Mouse (Mus musculus) kidney, adult 2 months (tissue): ENCODE results near the gene Cyld. TPM values are rescaled to one million over a fixed set of nuclear protein-coding genes. Genes with fewer than 3 reads are reported as not detected.
A peak's percentile ranks its signal among the peaks of the same experiment; 100 is the strongest.
"Not testable (repeated sequence)": the region's sequence is repeated elsewhere in the genome, so short reads cannot be mapped to it uniquely, and the experiment has no call there.

Source experiments
- DNase-seq: peaks from one replicate; pipeline ENCODE4 v3.0.0; 2021
- H3K27ac ChIP-seq: fragments of 200-500 bp; 2 replicates; pipeline ENCODE4 v1.5.1; 2012; ENCODE audit warnings: low read depth, low read length, control low read depth, inconsistent platforms; ENCODE audit not compliant: insufficient read depth
- H3K27me3 ChIP-seq: fragments of 200-500 bp; replicated peaks from 2 replicates; pipeline ENCODE4 v1.6.1; 2012; ENCODE audit warnings: mild to moderate bottlenecking, moderate library complexity, low read length, inconsistent platforms; ENCODE audit not compliant: control insufficient read depth, insufficient read depth
- H3K36me3 ChIP-seq: fragments of 200-500 bp; 2 replicates; pipeline ENCODE4 v1.6.1; 2012; ENCODE audit warnings: mild to moderate bottlenecking, moderate library complexity, low read length, inconsistent platforms; ENCODE audit not compliant: control insufficient read depth, insufficient read depth
- H3K4me1 ChIP-seq: fragments of 200-500 bp; 2 replicates; pipeline ENCODE4 v1.6.1; 2011; ENCODE audit warnings: low read length; ENCODE audit not compliant: control insufficient read depth, insufficient read depth
- H3K4me3 ChIP-seq: fragments of 200-500 bp; 2 replicates; pipeline ENCODE4 v1.5.1; 2011; ENCODE audit warnings: mild to moderate bottlenecking, low read depth, low read length, control low read depth; ENCODE audit not compliant: insufficient read depth
- CTCF ChIP-seq: fragments of 200-500 bp; conservative IDR thresholded peaks from 2 replicates; pipeline ENCODE4 v1.5.1; 2011; ENCODE audit warnings: low read depth, mild to moderate bottlenecking, control low read depth, low read length, moderate library complexity, mixed read lengths; ENCODE audit not compliant: insufficient read depth, insufficient read length
- POLR2A ChIP-seq: fragments of 200-500 bp; IDR thresholded peaks from one replicate; pipeline ENCODE4 v1.6.1; 2011; ENCODE audit warnings: low read depth, low read length, control low read depth
- whole genome bisulfite sequencing: fragments of 180-500 bp; shearing (Covaris S2); methylation state at CpG from one replicate; pipeline ENCODE4 v1.1.7; 2018; 5-methylcytosine and 5-hydroxymethylcytosine counted together
- polyA plus RNA-seq: library from polyadenylated mRNA; depleted of rRNA; stranded (reverse); fragments of >200 nt; gene quantifications from 2 replicates; pipeline ENCODE4 v1.2.3, GENCODE M21; 2012

The Cyld gene
- polyA plus RNA-seq, 1 experiment: 10.0 TPM

DNA sequence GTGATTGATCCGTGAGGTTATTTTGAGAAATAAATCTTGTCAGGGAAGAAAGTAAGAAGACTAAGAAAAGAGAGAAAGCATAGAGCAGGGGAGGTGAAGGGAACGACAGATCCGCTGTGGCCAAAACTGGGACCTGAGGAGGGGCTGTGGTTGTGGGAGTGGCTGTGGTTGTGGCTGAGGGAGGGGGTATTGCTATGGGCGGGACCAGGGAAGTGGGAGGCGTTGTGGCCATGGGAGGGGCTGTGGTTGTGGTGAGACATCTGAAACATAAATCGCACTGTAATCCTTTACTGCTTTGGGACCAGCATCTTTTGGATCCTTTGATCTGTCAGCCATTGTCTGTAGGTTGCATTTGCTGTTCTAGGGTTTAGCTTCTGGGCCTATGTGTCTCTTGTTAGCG lies 74.4 kb downstream of the Cyld start:
- no peaks in the 10 kb centered on the region for H3K27me3 ChIP-seq
- no peak overlapping the region for H3K4me3 ChIP-seq
- H3K27ac ChIP-seq: no peak overlapping the region
- no peak for DNase-seq
- no peak for TF ChIP-seq CTCF
- TF ChIP-seq POLR2A: no peak
- no peaks in the 10 kb centered on the region for H3K36me3 ChIP-seq
- WGBS: 69% methylated on average over 7 of the region's 7 CpGs
- no peaks in the 10 kb centered on the region for H3K4me1 ChIP-seq

DNA sequence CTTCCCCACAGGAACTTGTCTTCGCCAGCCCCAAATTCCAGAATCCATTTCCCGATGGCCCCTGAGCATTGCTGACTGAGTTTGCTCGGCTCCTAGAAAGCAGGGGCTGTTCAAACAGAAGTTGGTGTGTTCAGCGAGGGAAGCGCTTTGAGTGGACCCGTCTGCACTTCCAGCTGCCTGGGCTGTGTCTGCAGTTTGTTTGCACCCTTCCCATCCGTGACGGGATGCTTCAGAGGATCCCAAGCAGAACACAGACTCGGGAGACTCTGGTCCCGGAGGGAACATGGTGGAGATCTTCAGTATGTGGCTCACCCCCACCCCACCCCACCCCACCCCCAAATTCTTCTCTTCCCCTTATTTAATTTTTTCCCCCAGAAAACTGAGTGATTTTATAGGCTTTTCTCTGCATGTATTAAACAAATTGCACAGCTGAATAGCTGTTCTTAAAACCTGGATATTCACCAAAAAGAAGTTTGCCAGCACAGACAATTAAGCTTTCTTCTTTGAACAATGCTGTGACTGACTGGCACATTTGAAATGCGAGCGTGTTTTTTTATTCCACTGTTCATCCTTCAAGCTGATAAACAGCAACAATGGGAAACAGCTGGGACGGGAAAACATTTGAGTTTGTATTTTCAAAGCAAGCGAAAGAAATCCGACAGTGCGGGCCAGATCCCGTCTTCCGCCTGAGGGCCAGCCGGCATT lies 77.9 kb downstream of the Cyld start:
- WGBS: 57% methylated on average over 19 of the region's 19 CpGs
- Histone ChIP-seq H3K27ac (no peak overlapping the region), H3K27me3 (no peaks in the 10 kb centered on the region), H3K4me3 (no peak overlapping the region), H3K4me1 (no peaks in the 10 kb centered on the region), H3K36me3 (no peaks in the 10 kb centered on the region)
- DNase-seq: no peak
- TF ChIP-seq POLR2A: no peak
- TF ChIP-seq CTCF: no peak

DNA sequence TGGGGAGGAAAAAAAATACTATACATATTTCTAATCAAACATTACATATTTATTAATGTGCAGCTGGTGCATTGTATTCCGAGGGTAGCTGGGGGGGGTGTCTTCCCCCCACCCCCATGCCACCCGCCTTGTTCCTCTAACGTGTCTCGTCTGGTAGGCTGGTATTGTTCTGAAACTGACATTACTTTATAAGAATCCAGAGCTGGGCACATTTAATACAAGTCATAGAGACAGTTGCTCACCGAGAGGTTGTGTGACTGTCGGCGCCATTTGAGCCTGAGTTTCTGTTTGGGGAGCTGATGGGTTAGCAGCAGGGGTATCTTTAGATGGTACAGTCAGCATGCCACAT lies 78.4 kb downstream of the Cyld start:
- Histone ChIP-seq H3K27me3 (no peaks in the 10 kb centered on the region), H3K4me1 (no peaks in the 10 kb centered on the region), H3K27ac (no peak overlapping the region), H3K36me3 (no peaks in the 10 kb centered on the region), H3K4me3 (no peak overlapping the region)
- WGBS: 87% methylated on average over 7 of the region's 7 CpGs
- no peak for TF ChIP-seq CTCF
- no peak for TF ChIP-seq POLR2A
- no peak for DNase-seq

DNA sequence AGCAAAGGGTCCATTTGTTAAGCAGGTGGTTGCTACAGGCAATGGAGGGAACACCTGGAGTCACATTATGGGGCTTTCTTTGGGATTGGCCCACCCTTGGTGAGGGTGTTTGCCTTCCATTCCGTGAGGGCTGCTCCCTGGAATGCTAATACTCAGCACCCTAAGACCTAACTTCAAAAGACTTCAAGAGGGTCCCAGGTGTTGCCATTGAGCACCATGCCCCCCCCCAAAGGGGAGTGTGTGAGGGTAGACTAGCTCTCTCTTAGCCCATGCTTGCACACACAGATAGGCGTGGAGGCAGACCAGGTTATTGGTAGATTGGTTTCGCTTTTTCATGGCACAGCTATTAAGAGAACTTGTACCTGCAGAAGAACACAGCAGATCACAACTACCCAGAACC lies 83.3 kb downstream of the Cyld start:
- no peak overlapping the region for H3K27ac ChIP-seq
- TF ChIP-seq CTCF: no peak
- H3K27me3 ChIP-seq: no peaks in the 10 kb centered on the region
- WGBS: 94% methylated on average over 3 of the region's 3 CpGs
- no peak overlapping the region for H3K4me3 ChIP-seq
- H3K36me3 ChIP-seq: no peaks in the 10 kb centered on the region
- DNase-seq: no peak
- no peaks in the 10 kb centered on the region for H3K4me1 ChIP-seq

DNA sequence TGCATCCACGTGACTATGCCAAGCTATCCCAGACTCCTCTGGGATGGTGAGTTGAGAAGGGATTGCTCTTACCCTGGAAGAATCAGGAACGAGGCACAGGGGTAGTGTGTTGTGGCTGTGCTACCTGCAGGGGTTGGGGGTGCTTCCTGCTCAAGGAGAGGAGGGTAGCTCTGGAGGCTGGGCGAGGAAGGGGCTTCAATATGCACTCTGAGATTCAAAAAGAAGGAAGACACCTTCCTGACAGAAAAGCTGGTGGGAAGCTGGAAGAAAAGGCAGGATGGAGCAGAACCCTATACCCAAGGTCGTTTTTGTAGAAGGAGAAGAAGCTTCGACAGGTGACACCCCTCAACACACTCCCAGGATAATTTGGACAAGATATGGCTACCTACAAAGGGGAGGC lies 84.5 kb downstream of the Cyld start:
- no peak overlapping the region for H3K4me3 ChIP-seq
- 69% methylated on average over 5 of the region's 5 CpGs for WGBS
- no peaks in the 10 kb centered on the region for H3K27me3 ChIP-seq
- no peak for TF ChIP-seq POLR2A
- no peak for TF ChIP-seq CTCF
- H3K4me1 ChIP-seq: no peaks in the 10 kb centered on the region
- H3K27ac ChIP-seq: no peak overlapping the region
- no peak for DNase-seq
- no peaks in the 10 kb centered on the region for H3K36me3 ChIP-seq

DNA sequence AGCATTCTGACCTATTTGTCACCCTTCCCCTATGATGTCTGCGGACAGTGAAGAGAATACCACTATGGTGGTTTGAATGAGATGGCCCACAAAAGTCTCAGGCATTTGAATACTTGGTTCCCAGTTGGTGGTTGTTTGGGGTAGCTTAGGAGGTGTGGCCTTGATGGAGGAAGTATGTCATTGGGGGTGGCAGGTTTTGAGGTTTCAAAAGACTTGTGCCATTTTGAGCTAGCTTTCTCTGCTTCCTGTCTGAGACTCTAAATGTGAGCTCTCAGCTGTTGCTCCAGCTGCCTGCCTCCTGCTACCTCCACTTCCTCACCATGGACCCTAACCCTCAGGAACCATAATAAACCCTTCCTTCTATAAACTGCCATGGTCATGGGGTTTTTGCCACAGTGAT lies 86.9 kb downstream of the Cyld start:
- no peak overlapping the region for H3K4me3 ChIP-seq
- TF ChIP-seq CTCF: no peak
- TF ChIP-seq POLR2A: no peak
- 79% methylated on average over 1 of the region's 1 CpGs for WGBS
- DNase-seq: no peak
- no peaks in the 10 kb centered on the region for H3K4me1 ChIP-seq
- no peaks in the 10 kb centered on the region for H3K27me3 ChIP-seq
- no peak overlapping the region for H3K27ac ChIP-seq
- H3K36me3 ChIP-seq: no peaks in the 10 kb centered on the region

DNA sequence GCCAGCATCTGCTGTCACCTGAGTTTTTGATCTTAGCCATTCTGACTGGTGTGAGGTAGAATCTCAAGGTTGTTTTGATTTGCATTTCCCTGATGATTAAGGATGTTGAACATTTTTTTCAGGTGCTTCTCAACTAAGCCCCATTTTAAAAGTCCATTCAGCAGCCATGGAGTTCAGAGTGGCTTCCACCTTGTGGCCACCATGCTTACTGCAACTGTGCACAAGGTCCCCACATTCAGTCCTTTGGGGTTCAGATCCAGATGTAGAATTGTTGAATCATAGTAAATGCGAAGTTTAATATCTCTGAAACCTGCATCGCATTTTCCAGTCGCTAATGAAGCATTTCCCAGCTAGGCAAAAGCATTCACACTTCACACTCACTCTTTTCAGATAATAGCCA lies 91.5 kb downstream of the Cyld start:
- DNase-seq, H3K4me1 ChIP-seq, H3K4me3 ChIP-seq, H3K27ac ChIP-seq, H3K36me3 ChIP-seq, H3K27me3 ChIP-seq: not testable (repeated sequence)
- WGBS: 72% methylated on average over 3 of the region's 3 CpGs

DNA sequence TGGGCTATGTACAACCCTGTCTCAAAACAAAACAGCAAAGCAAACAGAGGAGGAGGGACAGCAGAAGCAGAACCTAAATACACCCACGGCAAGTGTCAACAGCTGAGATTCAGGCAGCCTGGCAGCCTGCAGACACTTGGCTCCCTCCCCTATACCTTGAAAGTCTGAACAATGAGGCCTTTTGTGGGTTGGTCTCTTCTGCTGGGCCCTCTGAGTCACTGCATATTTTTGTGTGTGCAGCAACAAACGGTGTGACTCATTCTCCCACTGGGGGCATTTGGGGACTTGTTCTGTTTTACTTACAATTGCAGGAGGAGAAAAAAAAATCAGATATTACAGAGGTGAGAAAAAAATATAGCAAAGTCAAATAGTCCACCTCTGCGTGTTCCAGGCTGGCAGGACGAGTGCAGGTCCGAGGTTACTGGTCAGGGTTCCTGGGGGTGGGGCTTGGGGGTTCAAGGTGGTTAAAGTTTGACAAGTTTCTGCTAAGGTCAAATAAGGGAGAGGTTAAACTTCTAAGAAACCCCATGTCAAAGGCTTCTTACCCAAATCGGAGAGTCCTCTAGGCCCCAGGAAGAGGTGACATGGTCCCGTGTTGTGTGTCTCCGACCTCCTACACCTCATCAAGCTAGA lies 96.0 kb downstream of the Cyld start:
- peak; percentile 76 for DNase-seq

More for the DNA sequence above, 96.0 kb downstream of the Cyld start:
- Histone ChIP-seq H3K36me3 (no peaks in the 10 kb centered on the region), H3K4me1 (no peaks in the 10 kb centered on the region), H3K4me3 (no peak overlapping the region), H3K27ac (no peak overlapping the region), H3K27me3 (no peaks in the 10 kb centered on the region)
- TF ChIP-seq POLR2A: no peak
- TF ChIP-seq CTCF: no peak
- WGBS: 46% methylated on average over 8 of the region's 8 CpGs
